Mouse (Mus musculus): ENCODE data around the gene Eml1.

The Eml1 gene

DNA sequence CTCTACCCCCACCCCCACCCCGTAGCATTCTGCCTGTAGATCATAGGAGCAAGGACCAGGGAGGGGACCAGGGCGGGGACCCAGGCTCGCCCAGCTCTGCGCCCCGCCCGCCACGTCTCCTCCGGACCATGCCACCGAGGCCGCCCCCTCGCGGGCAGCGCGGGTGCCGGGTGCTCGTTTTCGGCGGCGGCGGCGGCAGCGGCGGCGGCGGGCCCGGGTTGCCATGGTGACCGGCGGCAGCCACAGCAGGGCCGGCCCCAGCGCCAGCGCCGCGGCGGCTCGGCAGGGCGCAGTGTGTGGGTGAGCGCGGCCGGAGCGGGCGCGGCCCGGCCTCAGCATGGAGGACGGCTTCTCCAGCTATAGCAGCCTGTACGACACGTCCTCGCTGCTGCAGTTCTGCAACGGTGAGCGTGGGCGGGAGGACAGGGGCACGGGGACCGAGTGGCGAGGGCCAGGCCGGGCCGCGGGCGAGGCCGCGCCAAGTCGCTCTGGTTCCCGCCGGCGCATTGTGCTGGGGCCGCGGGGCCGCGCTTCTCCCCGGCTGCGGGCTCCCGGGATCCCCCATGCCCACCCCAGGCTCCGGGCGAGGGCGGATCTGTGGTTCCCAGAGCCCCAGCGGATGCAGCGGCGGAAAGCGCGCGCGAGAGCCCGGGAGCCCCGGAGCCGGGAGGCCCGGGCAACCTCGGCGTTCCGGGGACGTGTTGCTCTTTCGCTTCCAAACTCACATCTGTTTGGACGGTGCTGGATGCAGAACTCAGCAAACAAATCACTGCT, 52.3 kb downstream of the Eml1 start:
- DNase-seq: peak; percentile 90 to 93

DNA sequence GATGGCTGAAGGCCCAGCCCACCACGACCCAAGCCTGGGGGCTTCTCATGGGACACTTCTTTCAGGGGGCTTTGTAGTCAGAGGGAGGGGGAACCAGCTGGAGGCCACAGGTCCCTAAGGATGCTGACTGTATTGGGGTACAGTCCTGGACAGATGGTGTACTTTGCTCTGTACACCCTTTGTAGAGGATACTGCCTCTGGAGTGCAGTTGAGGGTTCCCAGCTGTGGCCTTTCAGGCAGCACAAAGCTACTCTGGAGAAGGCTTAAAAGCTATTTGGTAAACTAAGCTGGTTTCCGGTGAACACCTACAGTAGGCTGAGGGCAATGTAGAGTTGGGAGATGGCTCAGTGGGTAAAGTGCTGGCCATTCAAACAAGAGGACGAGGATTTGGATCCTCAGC, 60.2 kb downstream of the Eml1 start:
- DNase-seq: no peak

DNA sequence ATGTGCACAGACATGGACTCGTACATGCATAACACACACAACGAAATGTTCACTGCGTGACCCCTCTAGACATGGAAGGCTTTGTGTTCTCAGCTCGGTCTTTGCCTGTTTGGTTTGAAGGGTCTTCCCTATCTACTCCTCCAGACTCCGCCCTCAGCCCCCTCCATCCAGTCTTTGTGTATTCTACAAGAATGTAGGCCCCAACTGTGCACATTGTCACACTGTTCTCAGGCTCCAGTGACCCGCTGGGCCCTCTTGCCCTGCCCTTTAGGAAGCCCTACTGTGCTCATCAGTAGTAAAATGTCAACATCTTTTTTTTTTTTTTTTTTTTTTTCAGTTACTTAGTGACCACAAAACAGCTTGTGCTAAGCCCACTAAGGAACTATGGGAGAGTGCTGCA, 61.0 kb downstream of the Eml1 start:
- DNase-seq: no peak

DNA sequence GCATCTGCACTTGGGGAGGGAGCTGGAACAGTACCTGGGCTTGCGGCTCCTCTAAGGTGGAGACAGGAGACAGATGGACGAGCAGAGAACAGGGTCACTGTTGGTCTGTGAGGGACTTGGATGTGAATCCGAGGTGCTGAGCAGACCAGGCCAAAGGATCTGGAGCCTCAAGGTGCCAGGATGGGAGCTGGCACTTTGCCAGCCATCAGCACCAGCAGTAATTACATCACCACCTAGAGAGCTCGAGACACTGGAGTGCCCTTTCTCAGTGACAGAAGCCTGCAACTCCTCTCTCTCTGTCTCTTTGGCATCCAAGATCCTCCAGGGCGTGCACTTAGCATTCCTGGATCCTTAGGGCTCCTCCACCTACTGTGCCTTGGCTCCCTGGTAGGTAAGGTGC, 61.8 kb downstream of the Eml1 start:
- peak; percentile 68 to 72 for DNase-seq

DNA sequence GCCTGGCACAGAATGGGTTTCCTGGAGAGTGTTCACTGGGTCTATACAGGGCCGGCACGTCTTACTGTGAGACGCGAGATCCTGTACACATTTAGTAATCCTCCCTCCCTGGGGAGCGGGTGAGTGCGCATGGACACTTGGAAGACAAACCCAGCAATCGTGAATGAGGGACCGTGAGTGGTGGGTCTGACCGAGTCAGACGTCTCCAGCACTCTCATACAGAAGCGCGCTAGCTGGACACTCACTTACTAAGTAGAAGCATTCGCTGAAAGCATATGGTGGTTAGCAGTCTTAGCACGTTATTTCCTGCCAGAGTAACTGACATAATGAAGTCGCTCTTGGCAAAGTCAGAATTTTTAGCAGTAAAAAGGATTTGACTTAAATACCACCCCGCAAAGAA, 62.3 kb downstream of the Eml1 start:
- DNase-seq: peak; percentile 17 to 37

DNA sequence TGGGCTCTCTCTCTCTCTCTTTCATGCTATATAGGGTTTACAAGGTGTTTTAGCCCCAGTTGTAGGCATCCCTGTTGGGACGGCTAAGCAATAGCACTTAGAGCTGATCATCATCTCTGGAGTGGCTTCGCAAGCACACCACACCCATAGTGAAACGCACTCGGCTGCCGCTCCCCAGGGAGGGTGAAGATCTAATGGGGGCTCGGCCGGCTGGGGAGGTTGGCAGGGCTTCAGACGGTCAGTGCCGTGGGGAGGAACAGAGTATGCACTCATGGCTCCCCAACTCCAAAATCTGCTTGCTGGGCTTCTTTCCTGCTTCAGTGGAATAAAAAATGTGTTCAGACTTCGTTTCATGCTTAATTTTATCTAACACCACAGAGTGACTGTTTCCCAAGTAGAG, 62.7 kb downstream of the Eml1 start:
- no peak for DNase-seq

DNA sequence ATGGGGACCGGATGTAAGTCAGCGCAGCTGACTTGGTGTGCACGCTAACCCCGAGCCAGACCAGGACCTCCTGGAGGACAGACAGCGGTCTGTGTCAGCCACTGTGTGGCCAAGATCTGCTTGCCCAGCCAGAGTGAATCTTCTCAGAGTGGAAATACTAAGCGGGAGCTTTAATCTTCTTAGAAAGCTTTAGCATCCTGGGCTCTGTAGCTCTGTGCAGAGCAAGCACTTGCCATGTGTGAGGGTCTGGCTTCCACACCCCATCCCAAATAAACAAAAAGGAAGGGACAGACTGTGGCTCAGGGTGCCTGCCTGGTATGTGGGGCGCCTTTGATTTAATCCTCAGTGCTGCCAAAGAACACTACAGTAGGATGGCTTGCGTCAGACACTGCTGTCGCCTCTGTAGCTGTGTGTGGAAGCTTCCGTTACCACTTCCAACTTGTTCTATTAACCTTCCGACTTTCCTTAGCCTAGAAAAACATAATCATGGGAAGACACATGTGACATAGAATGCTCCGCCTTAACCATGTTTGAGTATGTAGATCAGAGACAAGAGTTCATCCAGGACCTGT, 64.8 kb downstream of the Eml1 start:
- DNase-seq: no peak

DNA sequence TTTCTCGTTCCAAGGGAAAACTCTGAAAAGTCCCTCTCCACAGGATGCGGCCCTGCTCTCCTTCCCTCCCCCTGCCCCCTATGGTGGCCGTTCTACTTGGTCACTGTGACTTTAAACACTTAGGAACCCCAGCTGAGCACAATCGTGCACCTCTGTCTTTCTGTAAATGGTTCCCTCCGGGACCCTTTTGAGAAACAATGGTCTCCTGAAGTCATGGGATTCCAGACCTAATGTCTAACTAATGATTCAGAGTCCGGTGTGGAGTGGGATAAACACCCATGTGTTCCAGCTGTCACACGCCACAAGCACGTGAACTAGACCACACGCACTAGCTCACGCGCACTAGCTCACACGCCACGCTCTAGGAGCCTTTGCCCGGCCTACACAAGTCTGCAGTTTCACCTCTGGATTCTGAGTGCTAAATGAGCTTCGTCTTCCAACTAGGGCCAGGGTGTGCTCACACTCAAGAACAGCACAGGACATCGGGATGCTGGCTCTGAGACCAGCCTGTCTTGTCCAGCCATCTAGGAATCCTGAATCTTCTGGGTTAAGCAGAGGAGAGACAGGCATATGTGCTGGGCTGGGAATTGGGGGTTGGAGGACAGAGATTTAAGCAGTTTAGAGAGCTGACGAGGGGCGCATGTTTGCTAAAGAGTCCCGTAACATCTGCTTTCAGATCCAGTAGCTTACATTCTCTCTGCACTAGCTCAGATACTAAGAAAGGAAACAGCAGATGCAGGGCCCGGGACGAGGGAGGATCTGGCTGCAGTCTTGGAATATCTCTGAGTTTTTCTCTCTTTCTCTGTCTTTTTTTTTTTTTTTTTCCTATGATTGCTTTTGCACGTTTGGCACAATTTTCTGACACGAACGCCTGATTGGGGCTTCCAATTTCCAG, 65.5 kb downstream of the Eml1 start:
- DNase-seq: no peak

DNA sequence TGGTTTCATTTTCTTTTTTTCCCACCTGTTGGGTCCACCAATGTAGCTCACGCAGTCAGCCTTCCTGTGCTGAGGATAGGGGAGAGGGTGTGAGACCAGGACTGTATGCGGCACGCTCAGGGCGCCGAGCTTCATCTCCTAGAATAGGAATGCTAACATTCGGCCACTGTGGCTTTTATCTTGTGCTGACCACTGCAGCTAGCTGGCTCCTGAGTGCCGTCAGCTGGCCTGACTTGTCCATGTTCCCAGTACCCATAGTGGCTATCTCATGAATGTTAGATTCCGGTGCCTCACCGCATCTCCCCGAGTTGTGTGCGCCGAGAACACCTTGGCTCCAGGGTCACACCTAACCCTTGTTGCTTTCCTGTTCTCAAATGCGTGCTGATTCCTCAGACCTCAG, 66.7 kb downstream of the Eml1 start:
- no peak for DNase-seq

DNA sequence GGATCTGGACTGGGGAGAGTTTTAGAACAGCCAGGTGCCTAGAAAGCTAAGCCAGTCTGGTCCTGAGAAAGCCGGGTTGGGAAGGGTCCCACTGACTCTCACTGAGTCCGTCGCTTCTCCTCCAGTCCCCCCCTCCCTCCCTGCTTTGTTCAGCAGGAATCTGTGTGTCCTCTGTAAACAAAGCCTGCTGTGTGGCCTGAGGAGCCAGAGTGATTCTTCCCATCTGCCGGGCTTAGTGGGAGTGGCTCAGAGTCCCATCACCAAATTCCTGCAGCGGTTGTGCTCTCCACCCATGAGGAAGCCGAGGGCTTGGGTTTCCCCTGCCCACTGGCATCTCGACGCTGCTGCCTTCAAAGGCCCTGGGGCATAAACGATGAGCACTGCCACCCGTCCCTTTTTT, 72.5 kb downstream of the Eml1 start:
- DNase-seq: no peak

DNA sequence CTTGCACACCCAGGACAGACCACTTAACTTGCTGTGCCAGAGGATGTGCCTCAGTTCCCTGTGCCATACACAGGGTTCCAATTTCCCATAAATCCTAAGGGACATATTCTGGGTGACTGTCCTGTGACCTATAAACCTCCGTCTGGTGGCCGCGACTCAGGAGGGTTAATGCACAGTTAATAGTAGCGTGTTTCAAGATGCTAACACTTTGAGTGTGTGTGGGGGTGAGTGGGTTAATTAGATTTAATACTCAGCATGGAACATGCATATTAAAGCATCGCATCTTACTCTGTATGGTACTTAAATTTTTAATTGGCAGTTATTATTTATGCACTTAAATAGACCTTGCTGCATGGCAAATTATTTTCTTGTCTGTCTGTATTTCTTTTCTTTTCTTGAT, 73.0 kb downstream of the Eml1 start:
- DNase-seq: no peak

DNA sequence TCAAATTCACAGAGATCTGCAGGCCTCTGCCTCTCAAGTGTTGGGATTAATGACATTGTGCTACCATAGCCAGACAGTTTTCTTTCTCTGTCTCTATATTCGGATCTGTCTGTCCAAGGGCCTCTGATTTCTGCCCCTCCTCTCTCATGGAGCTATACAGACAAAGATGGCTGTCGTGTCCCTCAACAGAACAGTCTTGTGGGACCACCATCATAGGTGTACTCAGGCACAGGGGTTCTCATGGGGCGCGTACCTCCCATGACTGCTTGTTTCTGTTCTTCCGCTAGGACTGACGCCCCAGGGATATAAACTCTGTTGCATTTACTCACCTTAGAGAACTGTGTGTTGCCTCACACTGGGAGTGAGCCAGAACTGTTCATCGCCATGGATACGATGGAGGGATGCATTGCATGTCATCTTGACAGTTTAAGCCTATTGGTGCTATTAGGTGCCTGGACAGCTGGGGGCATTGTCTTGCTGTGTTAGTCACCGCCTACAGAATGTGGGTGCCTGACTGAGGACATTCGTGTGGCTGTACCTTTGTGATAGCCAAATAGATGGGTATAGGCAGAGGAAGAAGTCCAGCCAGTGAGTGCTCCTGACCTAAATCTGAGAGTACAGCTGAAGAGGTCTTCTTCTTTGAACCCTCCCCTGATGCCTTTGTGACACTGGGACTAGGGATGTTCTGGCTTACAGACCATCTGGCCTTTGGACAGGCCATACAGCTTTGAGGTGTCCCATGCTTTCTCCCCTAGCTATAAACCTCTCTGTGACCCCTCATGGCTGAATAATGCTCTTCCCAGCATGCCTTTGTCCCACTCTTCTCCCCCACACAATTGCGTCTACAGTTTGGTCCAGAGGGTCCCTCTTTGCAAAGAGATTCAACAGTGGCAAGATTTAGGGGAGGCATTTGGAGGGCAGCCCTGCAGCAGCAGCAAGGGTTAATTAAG, 73.7 kb downstream of the Eml1 start:
- no peak for DNase-seq

DNA sequence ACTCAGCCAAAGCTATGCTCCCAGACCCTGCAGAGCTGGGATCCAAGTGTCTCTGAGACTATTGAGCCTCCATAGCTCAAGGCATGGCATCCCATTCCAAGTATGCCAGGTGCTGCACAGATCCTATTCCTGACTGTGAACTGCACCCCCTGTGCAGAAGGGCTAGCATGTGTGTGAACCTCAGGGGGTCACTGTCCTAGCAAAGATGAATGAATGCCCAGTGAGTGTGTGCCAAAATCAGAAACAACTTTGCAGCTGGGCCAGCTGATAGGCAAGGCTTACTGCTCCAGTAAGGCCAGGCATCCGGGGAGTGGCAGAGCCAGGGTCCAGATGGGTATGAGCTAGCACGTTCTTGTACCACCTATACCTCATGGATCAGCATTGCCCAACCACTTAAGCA, 76.0 kb downstream of the Eml1 start:
- DNase-seq: peak; percentile 29 to 44

DNA sequence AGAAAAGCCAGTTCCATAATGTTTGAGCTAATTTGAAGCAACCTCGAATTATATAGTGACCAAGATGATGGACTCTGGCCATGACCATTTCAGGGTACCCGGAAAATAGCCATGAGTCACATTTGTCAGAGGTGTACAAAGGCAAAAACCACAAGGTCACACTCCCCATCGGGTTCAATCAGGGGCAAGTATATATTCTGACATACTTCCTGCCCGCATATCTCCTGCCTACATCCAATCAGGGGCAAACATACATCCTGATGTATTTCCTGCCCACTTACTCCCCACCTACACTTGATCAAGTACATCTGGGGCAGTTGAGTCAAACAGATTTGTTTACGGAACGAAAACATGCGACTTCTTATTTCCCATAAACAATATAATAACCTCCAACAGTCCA, 77.6 kb downstream of the Eml1 start:
- no peak for DNase-seq

DNA sequence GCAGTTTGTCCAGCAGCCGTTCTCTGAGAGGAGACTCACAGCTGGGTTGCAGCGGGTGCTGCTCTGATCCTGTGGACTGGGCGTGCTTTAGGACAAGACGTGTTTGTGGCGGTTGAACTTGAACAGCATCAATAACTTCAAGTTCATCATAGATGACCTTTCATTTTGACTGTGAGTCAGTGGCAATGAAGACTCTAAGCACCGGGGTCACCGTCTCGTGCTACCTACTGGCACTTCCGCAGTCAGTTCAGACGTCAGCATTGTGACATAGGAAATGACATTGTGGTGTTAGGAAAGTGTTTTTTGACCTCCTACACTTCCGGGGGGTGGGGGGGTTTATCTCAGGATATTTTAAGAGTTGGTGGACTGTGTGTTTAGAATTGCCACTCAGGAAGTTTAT, 79.2 kb downstream of the Eml1 start:
- no peak for DNase-seq

DNA sequence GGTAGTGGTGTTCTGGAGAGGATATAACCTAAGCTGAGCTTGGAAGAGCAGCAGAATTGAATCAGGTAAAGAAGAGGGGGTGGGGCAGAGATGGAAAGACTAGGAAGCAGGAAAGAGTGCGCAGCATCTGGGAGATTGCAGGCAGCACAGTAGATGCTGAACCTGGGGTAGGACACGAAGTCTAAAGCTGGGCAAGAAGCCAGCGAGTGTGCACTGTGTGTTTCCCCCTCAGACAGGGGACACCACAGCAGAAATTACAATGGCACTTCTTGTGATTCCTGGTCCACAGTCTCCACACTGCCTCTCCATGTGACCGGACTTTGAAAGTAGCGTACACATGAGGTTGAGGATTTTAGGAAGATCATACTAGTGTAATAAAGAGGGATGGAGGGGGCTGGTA, 79.8 kb downstream of the Eml1 start:
- DNase-seq: no peak

DNA sequence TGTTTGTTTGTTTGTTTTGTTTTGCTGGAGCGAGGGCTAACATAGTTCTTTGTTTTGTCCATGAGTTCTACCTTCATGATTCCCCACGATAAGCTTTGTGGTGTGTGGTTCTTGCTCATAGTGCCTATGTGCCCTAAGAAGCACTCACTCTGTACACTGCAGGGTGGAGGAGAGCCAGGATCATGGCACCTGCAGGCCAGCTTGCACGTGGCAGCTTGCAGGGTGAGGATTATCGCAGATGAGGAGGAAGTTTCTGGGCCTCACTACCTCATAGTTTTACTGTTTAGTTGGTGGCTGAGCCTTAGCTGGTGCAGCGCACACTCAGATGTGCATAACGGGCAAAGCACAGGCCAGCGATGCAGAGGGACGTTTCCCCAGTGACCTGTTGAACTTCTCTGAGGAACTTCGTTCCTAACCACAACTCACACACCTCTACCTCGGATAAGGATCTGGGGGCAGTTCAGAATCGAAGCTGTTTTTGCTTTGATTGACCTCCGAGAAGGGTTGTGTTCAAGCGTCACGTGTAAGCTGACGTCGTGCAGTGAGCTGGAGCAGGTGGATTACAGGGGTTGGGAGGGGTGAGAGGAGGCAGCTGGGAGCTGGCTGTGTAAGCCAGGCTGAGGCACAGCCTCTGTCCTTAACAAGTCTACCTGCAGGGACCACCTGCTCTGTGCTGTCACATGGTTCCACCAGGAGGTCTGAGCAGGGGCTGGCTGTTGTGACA, 81.6 kb downstream of the Eml1 start:
- no peak for DNase-seq

DNA sequence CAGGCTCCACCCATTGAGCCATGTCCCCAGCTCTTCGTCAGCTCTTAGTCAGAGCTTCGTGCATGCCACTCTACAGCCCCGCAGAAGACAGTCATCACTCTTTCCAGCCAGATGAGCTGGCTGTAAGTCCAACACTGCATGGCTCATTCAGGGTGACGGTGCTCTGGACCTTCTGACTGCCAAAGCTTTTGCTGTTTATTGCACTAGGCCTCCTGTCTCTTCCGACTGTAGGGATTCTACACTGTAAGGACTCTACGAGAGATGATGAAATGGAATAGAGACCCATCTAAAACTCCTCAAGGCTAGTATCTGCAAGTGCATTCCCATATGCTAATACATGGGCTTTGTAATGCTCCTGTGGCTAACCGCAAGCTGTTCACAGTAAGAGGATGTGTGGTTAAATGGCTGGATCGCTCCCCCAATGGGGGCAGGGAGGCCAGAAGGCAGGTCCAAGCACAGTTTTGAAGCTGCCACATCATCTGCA, 82.8 kb downstream of the Eml1 start:
- DNase-seq: no peak

DNA sequence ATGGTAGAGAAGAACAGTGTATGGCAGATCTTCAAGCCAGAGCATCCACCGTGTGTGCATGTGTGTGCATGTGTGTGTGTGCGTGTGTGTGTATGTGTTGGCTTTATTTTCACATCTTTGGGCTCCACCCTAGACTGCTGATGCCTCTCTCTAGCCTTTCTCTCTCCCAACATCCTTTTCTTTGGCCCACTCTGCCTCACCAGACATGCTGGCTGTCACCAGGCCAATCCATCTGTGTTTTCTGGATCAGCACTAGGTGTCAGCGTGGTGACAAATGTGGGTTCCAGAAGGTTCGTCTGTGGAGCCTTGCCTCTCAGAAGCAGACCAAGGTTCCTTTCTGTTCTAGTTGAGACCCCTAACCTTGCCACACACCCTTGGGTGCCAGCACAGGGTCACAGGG, 84.2 kb downstream of the Eml1 start:
- DNase-seq: peak; percentile 78 to 80

DNA sequence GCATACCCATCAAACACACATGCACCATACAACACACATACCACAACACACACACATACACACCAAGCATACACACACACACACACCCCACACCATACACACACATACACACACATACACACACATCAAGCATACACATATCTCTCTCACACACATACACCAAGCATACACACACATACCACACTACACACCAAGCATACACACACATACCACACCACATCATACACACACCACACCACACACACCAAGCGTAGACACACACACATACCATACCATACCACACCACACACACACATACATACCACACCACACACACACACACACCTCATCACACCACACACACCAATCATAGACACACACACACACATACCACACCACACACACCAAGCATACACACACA, 102.1 kb downstream of the Eml1 start:
- DNase-seq: no peak

DNA sequence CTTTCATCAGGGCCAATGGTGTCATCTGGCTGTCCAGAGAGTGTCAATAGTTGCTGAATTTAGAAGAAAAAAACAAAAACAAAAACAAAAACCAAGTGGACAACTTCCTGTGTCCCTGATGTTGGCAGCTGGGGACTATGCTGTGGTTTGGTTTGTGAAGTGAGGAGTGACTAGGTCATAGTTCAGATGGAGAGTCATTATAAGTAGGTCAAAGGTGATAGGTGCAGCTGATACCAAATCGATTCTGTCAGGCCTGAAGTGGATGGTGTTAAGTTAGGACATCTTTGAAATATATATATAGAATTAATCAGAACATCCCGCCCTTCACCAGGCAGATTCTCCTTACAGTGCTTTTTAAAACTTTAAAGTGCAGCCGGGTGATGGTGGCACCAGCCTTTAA, 103.7 kb downstream of the Eml1 start:
- no peak for DNase-seq

DNA sequence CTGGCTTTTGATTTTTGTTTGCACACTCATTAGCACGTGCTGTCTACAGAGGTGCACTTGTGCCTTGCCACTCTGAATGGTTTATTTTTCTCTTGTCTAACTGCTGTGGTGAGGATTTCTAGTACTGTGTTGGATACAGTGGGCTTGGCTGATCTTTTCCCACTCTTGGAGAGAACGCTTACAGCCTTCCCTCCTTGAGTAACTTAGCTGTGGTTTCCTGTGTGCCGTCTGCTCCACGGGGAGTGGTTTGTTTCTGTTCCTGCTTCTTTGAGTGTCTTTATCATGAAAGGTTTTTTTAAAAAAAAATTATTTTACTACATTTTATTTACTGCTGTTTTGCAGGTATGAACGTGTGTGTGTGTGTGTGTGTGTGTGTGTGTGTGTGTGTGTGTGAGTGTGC, 108.0 kb downstream of the Eml1 start:
- DNase-seq: no peak
